Mouse (Mus musculus): ENCODE measurements at regions not wholly inside any gene's neighbourhood (a gene's known extent, or its start where the extent isn't known, plus 50 kb on each side); places are given as distances from the start of the nearest gene placed in this dataset.

- no peak for DNase-seq (ENCODE audit: inconsistent age in 2 of 2, low spot score in 1 of 2)
Observed at GRCm38 (mm10) chr1:159398643-159399042, 124.9 kb upstream of the Tnr start.

- DNase-seq (ENCODE audit: inconsistent age in 2 of 2, low spot score in 1 of 2): no peak
Observed at GRCm38 (mm10) chr1:159406317-159406716, 117.3 kb upstream of the Tnr start.

- DNase-seq (ENCODE audit: inconsistent age in 2 of 2, low spot score in 1 of 2): no peak
Observed at GRCm38 (mm10) chr1:159406781-159407180, 116.8 kb upstream of the Tnr start.

- no peak for DNase-seq (ENCODE audit: inconsistent age in 2 of 2, low spot score in 1 of 2)
Observed at GRCm38 (mm10) chr1:159413374-159413773, 110.2 kb upstream of the Tnr start.

GRCm38 (mm10) chr1:159415656-159416055, 107.9 kb upstream of the Tnr start:
- no peak for DNase-seq (ENCODE audit: inconsistent age in 2 of 2, low spot score in 1 of 2)

- peak in 1 of 2 experiments; percentile 82 for DNase-seq (ENCODE audit: inconsistent age in 2 of 2, low spot score in 1 of 2)
Observed at GRCm38 (mm10) chr1:159417176-159417575, 106.4 kb upstream of the Tnr start.

GRCm38 (mm10) chr1:159419301-159419965, 104.1 kb upstream of the Tnr start:
- peak in 1 of 2 experiments; percentile 83 for DNase-seq (ENCODE audit: inconsistent age in 2 of 2, low spot score in 1 of 2)

GRCm38 (mm10) chr1:159420189-159420588, 103.4 kb upstream of the Tnr start:
- no peak for DNase-seq (ENCODE audit: inconsistent age in 2 of 2, low spot score in 1 of 2)

GRCm38 (mm10) chr1:159423694-159424093, 99.9 kb upstream of the Tnr start:
- no peak for DNase-seq (ENCODE audit: inconsistent age in 2 of 2, low spot score in 1 of 2)

- DNase-seq (ENCODE audit: inconsistent age in 2 of 2, low spot score in 1 of 2): no peak
Observed at GRCm38 (mm10) chr1:159429926-159430325, 93.6 kb upstream of the Tnr start.

- DNase-seq (ENCODE audit: inconsistent age in 2 of 2, low spot score in 1 of 2): no peak
Observed at GRCm38 (mm10) chr1:159433521-159433920, 90.0 kb upstream of the Tnr start.

- no peak for DNase-seq (ENCODE audit: inconsistent age in 2 of 2, low spot score in 1 of 2)
Observed at GRCm38 (mm10) chr1:159440770-159441169, 82.8 kb upstream of the Tnr start.

GRCm38 (mm10) chr1:159444093-159444492, 79.5 kb upstream of the Tnr start:
- DNase-seq (ENCODE audit: inconsistent age in 2 of 2, low spot score in 1 of 2): peak in 1 of 2 experiments; percentile 31

GRCm38 (mm10) chr1:159445465-159445864, 78.1 kb upstream of the Tnr start:
- no peak for DNase-seq (ENCODE audit: inconsistent age in 2 of 2, low spot score in 1 of 2)

- no peak for DNase-seq (ENCODE audit: inconsistent age in 2 of 2, low spot score in 1 of 2)
Observed at GRCm38 (mm10) chr1:159451462-159451861, 72.1 kb upstream of the Tnr start.

GRCm38 (mm10) chr1:159460876-159461275, 62.7 kb upstream of the Tnr start:
- DNase-seq (ENCODE audit: inconsistent age in 2 of 2, low spot score in 1 of 2): no peak

GRCm38 (mm10) chr1:159470941-159471340, 52.6 kb upstream of the Tnr start:
- DNase-seq (ENCODE audit: inconsistent age in 2 of 2, low spot score in 1 of 2): no peak

All from adrenal gland, adult (tissue).